Mouse (Mus musculus) bone marrow, adult 2 months (tissue): ENCODE data around the gene Gm44503. TPM values are rescaled to one million over a fixed set of nuclear protein-coding genes. Genes with fewer than 3 reads are reported as not detected.

Source experiments
- H3K27ac ChIP-seq: fragments of 200-500 bp; 2 replicates; pipeline ENCODE4 v1.5.1; 2012; ENCODE audit warnings: low read depth, mild to moderate bottlenecking, control low read depth, inconsistent platforms, low read length; ENCODE audit not compliant: control insufficient read depth, poor library complexity, insufficient read depth
- H3K4me1 ChIP-seq: fragments of 200-500 bp; 2 replicates; pipeline ENCODE4 v1.6.1; 2011; ENCODE audit warnings: low read length; ENCODE audit not compliant: control insufficient read depth, insufficient read depth
- H3K4me3 ChIP-seq: fragments of 200-500 bp; replicated peaks from 2 replicates; pipeline ENCODE3; 2011; ENCODE audit warnings: mild to moderate bottlenecking, low read depth, low read length, control low read depth; ENCODE audit not compliant: control insufficient read depth
- CTCF ChIP-seq: fragments of 200-500 bp; IDR thresholded peaks from 2 replicates; pipeline ENCODE4 v1.5.1; 2011; ENCODE audit warnings: low read length, control low read depth; ENCODE audit not compliant: control insufficient read depth, insufficient read depth
- POLR2A ChIP-seq: fragments of 200-500 bp; IDR thresholded peaks from 2 replicates; pipeline ENCODE4 v1.6.1; 2011; ENCODE audit warnings: low read depth, mild to moderate bottlenecking, control low read depth, low read length, borderline replicate concordance; ENCODE audit not compliant: control insufficient read depth
- WGBS: fragments of 180-500 bp; shearing (Covaris S2); methylation state at CpG from one replicate; pipeline ENCODE4 v1.1.7; 2018; 5-methylcytosine and 5-hydroxymethylcytosine counted together
- polyA plus RNA-seq: library from polyadenylated mRNA; stranded (reverse); fragments of >200 nt; gene quantifications from 2 replicates; pipeline ENCODE4 v1.2.4, GENCODE M21; 2011; ENCODE audit warnings: low replicate concordance; ENCODE audit not compliant: missing spikeins, insufficient read depth, insufficient read length

Gm44503 gene
- polyA plus RNA-seq, 1 experiment, result not detected

DNA sequence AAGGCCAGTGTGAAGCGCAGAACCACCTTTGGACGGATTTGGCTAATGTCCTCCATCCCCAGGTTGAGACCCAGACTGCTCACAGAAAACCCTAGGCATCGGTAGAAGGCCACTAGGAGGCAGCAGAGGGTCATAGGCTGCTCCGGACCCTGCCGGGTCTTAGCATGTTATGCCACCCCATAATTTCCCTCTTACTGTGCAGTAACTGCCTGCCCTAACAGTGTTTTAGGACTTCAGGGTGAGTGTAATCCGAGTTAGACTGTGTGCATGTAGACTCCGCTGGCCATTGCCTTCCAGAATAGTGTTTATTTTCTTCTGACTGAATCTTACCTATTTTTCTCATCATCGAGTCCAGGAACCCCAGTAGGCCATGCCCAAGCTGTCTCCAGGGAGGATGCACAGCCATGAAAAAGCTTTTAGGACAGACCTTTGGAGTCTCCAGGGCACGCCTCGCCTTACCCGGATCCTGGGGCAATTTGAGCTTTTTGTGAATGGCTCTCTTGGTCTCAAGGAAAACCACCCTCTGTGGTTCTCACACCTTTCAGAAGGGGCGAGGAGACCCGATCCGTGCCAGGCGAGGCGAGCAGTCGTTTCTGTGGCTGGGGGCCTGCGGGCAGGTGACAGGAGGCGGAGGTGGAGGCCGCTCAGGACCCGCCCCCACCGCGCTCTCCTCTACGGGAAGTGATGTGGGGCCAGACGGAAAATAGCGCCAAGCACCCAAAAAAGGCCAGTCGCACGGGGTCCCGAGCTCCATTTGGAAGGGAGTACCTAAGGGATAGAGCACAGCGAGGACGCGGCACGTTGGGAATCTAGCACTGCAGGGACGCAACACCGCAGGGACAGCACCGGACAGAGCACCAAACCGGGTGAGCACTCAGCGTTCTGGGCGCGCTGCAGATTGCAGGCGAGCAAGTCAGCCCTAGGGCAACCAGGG, 85.8 kb downstream of the Gm44503 start, which contains the start of gene Rab27a:
TSS of gene Rab27a (plus strand) at position 709 of the 934 bp plus-strand sequence.
- peak; percentile 97 for TF ChIP-seq CTCF
- TF ChIP-seq POLR2A, result peak; percentile 54; the same call in 1 of the 2 replicates
- H3K4me3 ChIP-seq, result peak within 1 kb of the TSS; percentile 91
- no peaks in the 10 kb centered on the region; the same call in 1 of the 2 replicates for H3K4me1 ChIP-seq
- under 1% methylated on average over 41 of the region's 41 CpGs for WGBS
- peak within 1 kb of the TSS; percentile 83 for H3K27ac ChIP-seq

DNA sequence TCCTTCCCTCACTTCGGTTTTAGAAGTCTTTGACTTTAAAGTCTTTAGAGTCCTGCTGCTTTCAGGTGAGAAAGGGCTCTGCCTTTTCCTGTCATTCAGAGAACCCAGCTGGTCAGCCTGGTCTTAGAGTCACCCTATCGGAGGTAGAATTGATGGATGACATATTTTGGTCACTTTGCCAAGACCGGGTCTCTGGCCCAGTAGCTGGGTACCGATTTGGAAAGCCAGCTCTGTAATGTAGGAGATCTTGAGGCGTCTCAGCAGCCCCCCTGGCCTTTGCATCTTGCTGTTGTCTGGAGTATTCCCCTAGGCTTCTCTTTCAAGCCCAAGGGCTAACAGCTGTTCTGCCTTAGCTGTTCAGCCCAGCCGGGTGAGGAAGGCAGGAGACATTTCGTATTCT, 86.6 kb downstream of the Gm44503 start:
- Histone ChIP-seq H3K4me1 (no peaks in the 10 kb centered on the region; the same call in 1 of the 2 replicates), H3K27ac (peak overlapping the region; percentile 83), H3K4me3 (peak overlapping the region; percentile 91)
- TF ChIP-seq POLR2A (no peak), CTCF (no peak)
- 2% methylated on average over 7 of the region's 7 CpGs for WGBS

DNA sequence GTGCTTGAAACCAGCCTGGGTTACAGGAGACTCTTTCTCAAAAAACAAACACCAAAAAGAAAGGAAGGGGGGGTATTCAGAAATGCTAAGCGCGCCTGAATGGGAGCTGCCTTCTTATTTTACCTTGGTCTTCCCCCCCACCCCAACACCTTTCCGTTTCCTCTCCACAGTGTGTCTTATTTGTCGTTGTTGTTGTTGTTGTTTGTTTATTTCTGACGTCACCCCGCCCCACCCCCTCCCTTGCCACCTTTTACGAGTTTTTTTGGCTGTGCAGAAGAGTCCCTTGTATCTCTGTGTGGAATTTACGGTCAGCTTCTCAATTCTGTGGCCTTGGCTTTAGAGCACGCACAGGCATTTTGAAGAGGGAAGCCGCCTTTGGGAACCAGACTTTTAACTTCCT, 87.1 kb downstream of the Gm44503 start:
- H3K27ac ChIP-seq, result peak overlapping the region; percentile 83
- 13% methylated on average over 10 of the region's 10 CpGs for WGBS
- TF ChIP-seq CTCF, result no peak
- TF ChIP-seq POLR2A, result no peak
- H3K4me3 ChIP-seq, result peak overlapping the region; percentile 91
- no peaks in the 10 kb centered on the region for H3K4me1 ChIP-seq

DNA sequence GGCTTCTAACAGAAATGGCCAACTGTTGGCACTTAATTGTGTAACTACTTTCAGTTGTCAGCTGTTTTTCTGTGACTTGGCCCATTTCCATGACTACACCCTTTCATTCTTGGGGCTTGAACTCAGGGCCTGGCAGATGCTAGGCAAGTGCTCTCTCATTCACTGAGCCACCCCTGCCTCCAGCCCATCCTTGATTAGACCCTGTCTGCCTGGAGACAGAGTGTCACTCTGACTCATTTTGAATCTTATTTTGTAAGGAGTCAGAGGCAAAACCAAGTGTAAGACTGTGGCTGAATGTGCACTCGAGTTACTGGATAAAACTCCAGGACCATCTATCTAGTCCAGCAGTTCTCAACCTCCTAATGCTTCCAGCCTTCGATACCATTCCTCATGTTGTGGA, 89.3 kb downstream of the Gm44503 start:
- 61% methylated on average over 2 of the region's 2 CpGs for WGBS
- no peak overlapping the region for H3K27ac ChIP-seq
- TF ChIP-seq POLR2A, result no peak
- TF ChIP-seq CTCF, result no peak
- H3K4me3 ChIP-seq, result no peak overlapping the region
- no peaks in the 10 kb centered on the region for H3K4me1 ChIP-seq

DNA sequence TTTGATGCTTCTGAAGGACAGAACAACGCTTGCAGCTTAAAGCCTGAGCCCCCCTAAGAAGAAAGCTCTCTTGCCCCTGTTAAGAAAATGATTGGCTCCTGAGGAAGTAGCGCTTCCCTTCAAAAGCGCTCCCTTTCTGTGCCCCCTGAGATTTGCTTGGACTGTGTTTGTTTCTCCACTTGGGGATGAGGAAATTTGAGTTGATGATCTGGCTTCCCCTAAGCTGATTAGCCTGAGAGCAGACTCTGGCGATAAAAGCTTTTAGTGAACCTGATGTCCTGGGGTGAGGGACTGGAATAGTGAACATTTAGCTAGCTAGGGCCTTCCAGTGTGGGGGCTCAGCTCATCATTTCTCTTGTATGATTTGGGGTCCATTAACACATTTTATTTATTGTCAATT, 90.3 kb downstream of the Gm44503 start:
- 35% methylated on average over 4 of the region's 4 CpGs for WGBS
- no peaks in the 10 kb centered on the region for H3K4me1 ChIP-seq
- H3K27ac ChIP-seq, result no peak overlapping the region
- TF ChIP-seq POLR2A (no peak), CTCF (no peak)
- no peak overlapping the region for H3K4me3 ChIP-seq

GRCm38 (mm10) chr9:73049833-73050232, 91.2 kb downstream of the Gm44503 start:
- no peak for TF ChIP-seq CTCF
- no peak for TF ChIP-seq POLR2A
- 71% methylated on average over 5 of the region's 5 CpGs for WGBS
- Histone ChIP-seq H3K4me3 (no peak overlapping the region), H3K4me1 (no peaks in the 10 kb centered on the region; the same call in 1 of the 2 replicates), H3K27ac (no peak overlapping the region)

GRCm38 (mm10) chr9:73050606-73051005, 92.0 kb downstream of the Gm44503 start:
- 49% methylated on average over 8 of the region's 8 CpGs for WGBS
- TF ChIP-seq CTCF, result no peak
- no peak for TF ChIP-seq POLR2A
- no peak overlapping the region for H3K27ac ChIP-seq
- H3K4me1 ChIP-seq, result no peaks in the 10 kb centered on the region; the same call in 1 of the 2 replicates
- H3K4me3 ChIP-seq, result no peak overlapping the region

GRCm38 (mm10) chr9:73055441-73055911, 96.8 kb downstream of the Gm44503 start:
- H3K4me1 ChIP-seq, result peaks cover 5% of the 10 kb centered on the region; the same call in 1 of the 2 replicates
- 73% methylated on average over 10 of the region's 10 CpGs for WGBS
- H3K4me3 ChIP-seq, result no peak overlapping the region
- peak overlapping the region; percentile 15; the same call in 1 of the 2 replicates for H3K27ac ChIP-seq
- no peak for TF ChIP-seq POLR2A
- no peak for TF ChIP-seq CTCF
